Mouse (Mus musculus) adrenal gland, adult 2 months (tissue): ENCODE measurements around the gene Il34. TPM values are rescaled to one million over a fixed set of nuclear protein-coding genes. Genes with fewer than 3 reads are reported as not detected.
A peak's percentile ranks its signal among the peaks of the same experiment; 100 is the strongest.

Experiments
- DNase-seq: peaks from one replicate; pipeline ENCODE4 v3.0.0; 2021
- polyA plus RNA-seq: library from polyadenylated mRNA; depleted of rRNA; stranded (reverse); fragments of >200 nt; gene quantifications from 2 replicates; pipeline ENCODE4 v1.2.3, GENCODE M21; 2012; rRNA removed
- total RNA-seq, 2 experiments: library from RNA; stranded (reverse); gene quantifications; 2 replicates each; pipeline ENCODE4 v1.2.3; 2021

Il34 gene
- total and polyA plus RNA-seq, 3 experiments, result 42.8 to 187 (median 63.0) TPM

GRCm38 (mm10) chr8:110708429-110708828 lies 97.3 kb downstream of the Il34 start:
- peak; percentile 53 for DNase-seq

GRCm38 (mm10) chr8:110706288-110706870 lies 99.3 kb downstream of the Il34 start:
- no peak for DNase-seq

- no peak for DNase-seq
These were observed 100.1 kb downstream of the Il34 start for GRCm38 (mm10) chr8:110705391-110706287.

- no peak for DNase-seq
These were observed 101.6 kb downstream of the Il34 start for GRCm38 (mm10) chr8:110704103-110704502.

GRCm38 (mm10) chr8:110703460-110704061 lies 102.2 kb downstream of the Il34 start:
- DNase-seq, result no peak

- DNase-seq, result no peak
These were observed 102.9 kb downstream of the Il34 start for GRCm38 (mm10) chr8:110702636-110703459.

GRCm38 (mm10) chr8:110700561-110700960 lies 105.2 kb downstream of the Il34 start:
- no peak for DNase-seq

- no peak for DNase-seq
These were observed 106.2 kb downstream of the Il34 start for GRCm38 (mm10) chr8:110699501-110699900.

- DNase-seq, result peak; percentile 54
These were observed 107.6 kb downstream of the Il34 start for GRCm38 (mm10) chr8:110698098-110698497.

GRCm38 (mm10) chr8:110697571-110697970 lies 108.2 kb downstream of the Il34 start:
- DNase-seq, result no peak

- no peak for DNase-seq
These were observed 109.7 kb downstream of the Il34 start for GRCm38 (mm10) chr8:110696051-110696450.

GRCm38 (mm10) chr8:110695431-110695830 lies 110.3 kb downstream of the Il34 start:
- DNase-seq, result no peak

GRCm38 (mm10) chr8:110694826-110695225 lies 110.9 kb downstream of the Il34 start:
- DNase-seq, result no peak

GRCm38 (mm10) chr8:110694226-110694625 lies 111.5 kb downstream of the Il34 start:
- no peak for DNase-seq

Other genes with a start within 250 kb of the Il34 start
- gene Vac14, start 187.3 kb downstream of the Il34 start, total RNA-seq, result 10 to 100 TPM; 29.8 to 37.5 TPM
- 40.9 and 47.0 TPM in 2 replicates for gene Vac14, start 187.3 kb downstream of the Il34 start, polyA plus RNA-seq
- 10 to 100 TPM; 20.2 to 20.6 TPM for gene Mtss1l, start 84.4 kb downstream of the Il34 start, total RNA-seq
- gene Mtss1l, start 84.4 kb downstream of the Il34 start, polyA plus RNA-seq, result 64.0 and 71.3 TPM in 2 replicates
- gene Cog4, start 40.7 kb upstream of the Il34 start, total RNA-seq, result 10 to 100 TPM; 85.3 to 87.0 TPM
- 21.0 and 21.3 TPM in 2 replicates for gene Cog4, start 40.7 kb upstream of the Il34 start, polyA plus RNA-seq
- gene Sf3b3, start 40.9 kb upstream of the Il34 start, total RNA-seq, result 10 to 100 TPM; 64.7 to 65.6 TPM
- gene Sf3b3, start 40.9 kb upstream of the Il34 start, polyA plus RNA-seq, result 13.2 and 21.1 TPM in 2 replicates
- gene Fuk, start 96.6 kb upstream of the Il34 start, total RNA-seq, result 10 to 100 TPM in 1 of 2 experiments, 1 to 10 TPM in 1; 6.7 to 11.5 TPM
- gene Fuk, start 96.6 kb upstream of the Il34 start, polyA plus RNA-seq, result 20.4 and 22.0 TPM in 2 replicates
- 10 to 100 TPM; 14.2 to 29.5 TPM for gene St3gal2, start 114.0 kb upstream of the Il34 start, total RNA-seq
- 19.4 and 20.2 TPM in 2 replicates for gene St3gal2, start 114.0 kb upstream of the Il34 start, polyA plus RNA-seq
- gene Ddx19a, start 191.9 kb upstream of the Il34 start, total RNA-seq, result 10 to 100 TPM; 35.5 to 41.7 TPM
- gene Ddx19a, start 191.9 kb upstream of the Il34 start, polyA plus RNA-seq, result 15.1 and 19.3 TPM in 2 replicates
- 10 to 100 TPM in 1 of 2 experiments, 1 to 10 TPM in 1; 8.1 to 11.1 TPM for gene Ddx19b, start 225.8 kb upstream of the Il34 start, total RNA-seq
- 0.96 and 1.3 TPM in 2 replicates for gene Ddx19b, start 225.8 kb upstream of the Il34 start, polyA plus RNA-seq
- gene Aars, start 227.2 kb upstream of the Il34 start, total RNA-seq, result 100 to 1,000 TPM; 112 to 155 TPM
- gene Aars, start 227.2 kb upstream of the Il34 start, polyA plus RNA-seq, result 31.8 and 37.4 TPM in 2 replicates